Mouse (Mus musculus): ENCODE data around the gene Gna15. TPM values are rescaled to one million over a fixed set of nuclear protein-coding genes. Genes with fewer than 3 reads are reported as not detected.

The Gna15 gene
- polyA plus RNA-seq (2012; rRNA removed) = 3.4 and 3.9 TPM in 2 replicates

DNA sequence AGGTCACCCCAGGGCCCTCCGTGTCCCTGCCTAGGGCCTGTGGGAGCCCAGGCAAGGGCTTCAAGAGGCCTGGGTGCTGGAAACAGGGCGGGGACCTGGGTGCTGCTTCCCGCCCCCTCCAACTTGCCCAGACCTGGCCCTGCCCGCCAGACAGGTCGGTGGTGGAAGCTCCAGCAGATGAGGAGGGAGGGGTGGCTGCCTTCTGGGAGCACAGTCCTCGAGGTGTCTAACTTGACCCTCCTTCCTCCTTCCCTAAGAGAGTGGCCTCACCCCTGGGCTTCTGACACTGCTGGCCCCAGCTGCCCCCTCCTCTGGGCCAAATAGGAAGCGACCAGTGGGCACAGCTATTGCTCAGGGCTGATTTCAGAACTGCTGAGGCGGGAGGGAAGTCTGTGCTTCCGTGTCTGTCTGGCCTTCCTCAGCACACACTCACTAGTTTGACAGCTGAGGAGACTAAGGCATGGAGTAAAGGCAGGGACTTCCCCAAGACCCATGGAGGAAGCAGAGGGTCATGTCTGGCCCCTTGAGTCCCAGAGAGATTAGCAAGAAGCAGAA lies at the start of gene Gna15:
TSS of gene Gna15 (minus strand) at position 175 of the 555 bp plus-strand sequence.
- TF ChIP-seq CTCF (IDR thresholded peaks at IDR 0.05; ENCODE audit: extremely low read depth, insufficient read depth, low read length) (no peak), POLR2A (IDR thresholded peaks at IDR 0.05; ENCODE audit: extremely low read depth, insufficient read depth, low read length) (no peak)
- H3K27ac ChIP-seq (ENCODE audit: insufficient read depth, low read length) = peak within 1 kb of the TSS; percentile 68
- no peaks in the 10 kb centered on the region for H3K4me1 ChIP-seq (ENCODE audit: control insufficient read depth, insufficient read depth, low read length)
- H3K4me3 ChIP-seq (ENCODE audit: insufficient read depth, low read length) = no peak within 1 kb of the TSS; the same call in 1 of the 2 replicates

GRCm38 (mm10) chr10:81572975-81573374 lies 49.0 kb upstream of the Gna15 start:
- no peak overlapping the region for H3K4me3 ChIP-seq (ENCODE audit: insufficient read depth, low read length)
- 0 out of 2 replicates have a peak, but pooled peaks cover 2% of the 10 kb centered on the region for H3K4me1 ChIP-seq (ENCODE audit: control insufficient read depth, insufficient read depth, low read length)
- no peak overlapping the region for H3K27ac ChIP-seq (ENCODE audit: insufficient read depth, low read length)
- no peak for TF ChIP-seq CTCF (IDR thresholded peaks at IDR 0.05; ENCODE audit: extremely low read depth, insufficient read depth, low read length)
- TF ChIP-seq POLR2A (IDR thresholded peaks at IDR 0.05; ENCODE audit: extremely low read depth, insufficient read depth, low read length) = no peak

DNA sequence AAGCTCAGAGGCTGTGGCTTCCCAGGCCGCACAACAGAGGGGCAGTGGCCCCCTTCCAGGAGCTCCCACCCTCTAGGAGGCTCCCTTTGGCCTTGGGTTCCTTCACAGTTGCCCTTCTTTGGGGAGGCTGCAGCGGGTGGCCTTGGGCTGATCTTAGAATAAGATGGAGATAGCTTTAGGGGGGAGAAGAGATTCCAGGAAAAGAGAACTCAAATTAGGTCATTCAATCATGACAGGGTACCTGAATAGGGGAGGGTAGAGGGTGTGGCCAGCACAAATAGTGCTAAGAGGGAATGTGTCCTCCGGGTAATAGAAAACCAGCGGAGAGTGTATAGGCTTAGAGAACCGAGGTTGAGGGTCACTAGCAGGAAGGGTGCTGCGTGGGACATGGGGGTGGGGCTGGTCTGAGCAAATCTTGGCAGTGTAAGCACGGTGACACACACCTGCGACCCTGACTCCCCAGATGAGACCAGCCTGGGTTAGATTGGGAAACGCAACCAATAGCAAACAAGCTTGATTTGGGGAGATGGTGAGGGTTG lies 48.2 kb upstream of the Gna15 start:
- Histone ChIP-seq H3K4me3 (ENCODE audit: insufficient read depth, low read length) (no peak overlapping the region), H3K4me1 (ENCODE audit: control insufficient read depth, insufficient read depth, low read length) (0 out of 2 replicates have a peak, but pooled peaks cover 2% of the 10 kb centered on the region), H3K27ac (ENCODE audit: insufficient read depth, low read length) (no peak overlapping the region)
- TF ChIP-seq CTCF (IDR thresholded peaks at IDR 0.05; ENCODE audit: extremely low read depth, insufficient read depth, low read length) (no peak), POLR2A (IDR thresholded peaks at IDR 0.05; ENCODE audit: extremely low read depth, insufficient read depth, low read length) (no peak)

DNA sequence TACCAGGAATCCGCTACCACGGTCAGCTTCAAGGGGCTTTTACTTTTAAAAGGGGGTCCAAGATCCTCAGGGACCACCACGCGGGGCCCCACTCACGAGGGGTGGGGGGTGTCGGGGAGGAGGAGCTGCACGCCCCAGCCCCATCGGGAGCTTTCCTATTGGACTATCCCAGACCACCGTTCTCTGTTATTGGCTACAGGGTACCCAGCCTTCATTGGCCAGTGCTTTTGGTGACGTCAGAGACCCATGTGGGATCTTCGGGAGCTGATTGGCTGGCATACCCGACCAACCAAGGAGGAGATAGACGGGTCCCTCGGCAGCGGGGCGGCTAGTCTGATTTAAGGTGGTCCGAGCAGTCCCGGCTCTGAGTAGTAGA lies 47.5 kb upstream of the Gna15 start:
- Histone ChIP-seq H3K4me1 (ENCODE audit: control insufficient read depth, insufficient read depth, low read length) (0 out of 2 replicates have a peak, but pooled peaks cover 2% of the 10 kb centered on the region), H3K27ac (ENCODE audit: insufficient read depth, low read length) (no peak overlapping the region)
- no peak for TF ChIP-seq CTCF (IDR thresholded peaks at IDR 0.05; ENCODE audit: extremely low read depth, insufficient read depth, low read length)
- TF ChIP-seq POLR2A (IDR thresholded peaks at IDR 0.05; ENCODE audit: extremely low read depth, insufficient read depth, low read length) = no peak

GRCm38 (mm10) chr10:81570831-81571500 lies 46.9 kb upstream of the Gna15 start:
- H3K27ac ChIP-seq (ENCODE audit: insufficient read depth, low read length) = no peak overlapping the region
- TF ChIP-seq CTCF (IDR thresholded peaks at IDR 0.05; ENCODE audit: extremely low read depth, insufficient read depth, low read length) = no peak
- no peak for TF ChIP-seq POLR2A (IDR thresholded peaks at IDR 0.05; ENCODE audit: extremely low read depth, insufficient read depth, low read length)
- peak overlapping the region; percentile 50 for H3K4me3 ChIP-seq (ENCODE audit: insufficient read depth, low read length)
- 0 out of 2 replicates have a peak, but pooled peaks cover 2% of the 10 kb centered on the region for H3K4me1 ChIP-seq (ENCODE audit: control insufficient read depth, insufficient read depth, low read length)

More for the DNA sequence above, 47.5 kb upstream of the Gna15 start:
- H3K4me3 ChIP-seq (ENCODE audit: insufficient read depth, low read length) = peak overlapping the region; percentile 50

GRCm38 (mm10) chr10:81570238-81570800 lies 46.3 kb upstream of the Gna15 start:
- no peak overlapping the region for H3K27ac ChIP-seq (ENCODE audit: insufficient read depth, low read length)
- peak overlapping the region; percentile 50; the same call in 1 of the 2 replicates for H3K4me3 ChIP-seq (ENCODE audit: insufficient read depth, low read length)
- H3K4me1 ChIP-seq (ENCODE audit: control insufficient read depth, insufficient read depth, low read length) = 0 out of 2 replicates have a peak, but pooled peaks cover 2% of the 10 kb centered on the region
- TF ChIP-seq POLR2A (IDR thresholded peaks at IDR 0.05; ENCODE audit: extremely low read depth, insufficient read depth, low read length) = no peak
- no peak for TF ChIP-seq CTCF (IDR thresholded peaks at IDR 0.05; ENCODE audit: extremely low read depth, insufficient read depth, low read length)

DNA sequence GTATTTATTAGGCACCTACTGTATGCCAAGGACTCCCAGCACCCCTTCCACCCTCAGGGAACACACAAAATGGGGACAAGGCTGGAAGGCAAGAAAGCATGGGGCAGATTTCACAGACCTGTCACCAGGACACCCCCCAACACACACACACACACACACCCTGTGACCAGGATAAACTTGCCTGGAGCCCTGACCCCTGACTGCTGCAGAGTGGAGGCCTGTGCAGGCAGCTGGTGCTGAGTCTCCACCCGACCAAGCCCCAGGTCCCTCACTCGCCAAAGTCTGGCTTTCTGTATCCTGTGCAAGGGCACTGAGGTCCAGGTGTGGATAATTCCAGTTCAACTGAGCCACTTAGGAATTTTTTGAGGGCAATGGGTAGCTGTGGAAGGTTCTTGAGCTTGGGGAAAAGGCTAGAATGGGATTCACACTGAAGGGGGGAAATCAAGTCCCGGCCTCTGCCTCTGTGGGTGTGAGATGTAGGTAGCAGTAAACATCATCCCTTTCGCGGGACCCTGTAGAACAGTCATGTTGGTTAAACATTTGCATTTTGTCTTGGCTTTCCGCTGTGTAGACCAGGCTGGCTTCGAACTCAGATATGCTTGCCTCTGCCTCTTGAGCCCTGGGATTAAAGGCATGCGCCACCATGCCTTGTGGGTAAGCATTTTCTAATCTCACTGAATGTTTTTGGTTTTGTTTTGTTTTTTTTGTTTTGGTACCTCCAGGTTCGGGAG lies 45.6 kb upstream of the Gna15 start:
- Histone ChIP-seq H3K4me3 (ENCODE audit: insufficient read depth, low read length) (no peak overlapping the region), H3K4me1 (ENCODE audit: control insufficient read depth, insufficient read depth, low read length) (0 out of 2 replicates have a peak, but pooled peaks cover under 1% of the 10 kb centered on the region), H3K27ac (ENCODE audit: insufficient read depth, low read length) (no peak overlapping the region)
- TF ChIP-seq POLR2A (IDR thresholded peaks at IDR 0.05; ENCODE audit: extremely low read depth, insufficient read depth, low read length) (no peak), CTCF (IDR thresholded peaks at IDR 0.05; ENCODE audit: extremely low read depth, insufficient read depth, low read length) (no peak)

- Histone ChIP-seq H3K4me3 (ENCODE audit: insufficient read depth, low read length) (no peak overlapping the region), H3K27ac (ENCODE audit: insufficient read depth, low read length) (no peak overlapping the region), H3K4me1 (ENCODE audit: control insufficient read depth, insufficient read depth, low read length) (no peaks in the 10 kb centered on the region)
- TF ChIP-seq POLR2A (IDR thresholded peaks at IDR 0.05; ENCODE audit: extremely low read depth, insufficient read depth, low read length) (no peak), CTCF (IDR thresholded peaks at IDR 0.05; ENCODE audit: extremely low read depth, insufficient read depth, low read length) (no peak)
Observed at GRCm38 (mm10) chr10:81568381-81569191, 44.6 kb upstream of the Gna15 start.

All from cortical plate, adult 2 months (tissue).